Mouse (Mus musculus): ENCODE measurements around the gene Rnf216.

DNA sequence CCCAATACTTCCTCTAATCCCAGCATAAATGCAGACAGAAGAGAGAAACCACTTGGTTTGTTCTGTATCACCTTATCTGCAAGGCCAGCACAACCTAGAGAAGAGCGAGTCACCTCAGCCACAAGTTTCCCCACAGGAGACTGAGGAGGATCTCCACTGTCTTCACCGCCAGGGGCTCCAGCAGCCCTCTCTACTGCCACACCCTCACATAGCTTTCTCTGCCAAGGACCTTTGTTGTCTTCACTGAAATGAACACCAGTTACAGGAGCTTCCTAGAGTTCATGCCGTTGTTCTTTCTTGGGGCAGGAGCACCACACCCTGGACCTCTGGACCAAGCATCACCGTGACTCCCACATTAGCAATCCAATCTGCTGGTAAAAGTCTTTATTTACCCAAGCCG is 35.9 kb upstream of the Rnf216 start:
- TF ChIP-seq CTCF (IDR thresholded peaks at IDR 0.05; ENCODE audit: borderline replicate concordance, control insufficient read depth, extremely low read depth, insufficient read depth, low read length, poor library complexity) (no peak), POLR2A (IDR thresholded peaks at IDR 0.05; ENCODE audit: control insufficient read depth, extremely low read depth, insufficient read depth, low read length, poor library complexity) (no peak)
